Mouse (Mus musculus) testis, adult 2 months (tissue): ENCODE data around the gene C2cd5.

ENCODE experiments used
- CTCF ChIP-seq: fragments of 200-500 bp; IDR thresholded peaks from 2 replicates; pipeline ENCODE4 v1.5.1; 2012; ENCODE audit warnings: low read depth, mild to moderate bottlenecking, inconsistent platforms, low read length, moderate library complexity; ENCODE audit not compliant: control insufficient read depth, insufficient read depth, insufficient replicate concordance
- POLR2A ChIP-seq: fragments of 200-500 bp; IDR thresholded peaks from 2 replicates; pipeline ENCODE4 v1.6.1; 2012; ENCODE audit warnings: low read depth, mild to moderate bottlenecking, inconsistent platforms, low read length, moderate library complexity; ENCODE audit not compliant: control insufficient read depth

DNA sequence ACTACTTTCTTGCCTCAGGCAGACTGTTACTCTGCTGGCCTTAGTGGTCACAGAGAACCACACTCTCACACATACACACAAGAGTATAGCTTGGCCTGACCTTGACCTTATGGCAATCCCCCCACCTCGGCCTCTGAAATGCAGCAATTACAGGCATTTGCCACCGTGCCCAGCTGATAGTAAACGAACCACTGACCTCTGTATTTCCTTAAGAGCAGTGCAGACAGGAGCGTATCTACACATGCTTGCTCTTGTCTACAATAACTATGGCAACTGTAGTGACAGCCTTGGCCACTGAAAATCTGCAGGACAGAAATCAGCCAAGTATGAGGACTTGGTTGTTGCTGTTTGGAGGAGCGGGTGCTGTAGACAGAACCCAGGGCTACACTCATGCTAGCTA, 37.4 kb upstream of the C2cd5 start:
- TF ChIP-seq POLR2A (no peak), CTCF (no peak)
